Mouse (Mus musculus) liver, postnatal 0 days (tissue): Measurements from ENCODE around the gene Cks1b.

Source experiments
- CTCF ChIP-seq: sonication (generic); IDR thresholded peaks from 2 replicates; pipeline ENCODE4 v1.5.1; 2016; ENCODE audit warnings: antibody characterized with exemption, low read depth
- EP300 ChIP-seq: IDR thresholded peaks from 2 replicates; pipeline ENCODE4 v1.6.1; 2016; ENCODE audit warnings: antibody characterized with exemption, low read depth, mild to moderate bottlenecking

GRCm38 (mm10) chr3:89392871-89393311 is 25.3 kb downstream of the Cks1b start:
- TF ChIP-seq EP300: no peak
- no peak for TF ChIP-seq CTCF
